Mouse (Mus musculus): ENCODE measurements around the gene Eif4g3. TPM values are rescaled to one million over a fixed set of nuclear protein-coding genes. Genes with fewer than 3 reads are reported as not detected.
A peak's percentile ranks its signal among the peaks of the same experiment; 100 is the strongest.

The Eif4g3 gene
- polyA plus RNA-seq, 1 experiment from 2014 or later, result 57.3 TPM

GRCm38 (mm10) chr4:137993821-137994561 is 1.2 kb downstream of the Eif4g3 start:
- Histone ChIP-seq H3K27me3 (ENCODE audit: control insufficient read depth, insufficient read depth, low read length) (peaks cover 2% of the 10 kb centered on the region; the same call in 1 of the 2 replicates), H3K9ac (ENCODE audit: low read length) (peak overlapping the region; percentile 98), H3K4me1 (replicated peaks; ENCODE audit: control insufficient read depth, insufficient read depth, low read length) (peaks cover 11% of the 10 kb centered on the region), H3K4me2 (ENCODE audit: low read depth, low read length, severe bottlenecking) (peak overlapping the region; percentile 75), H3K9me3 (ENCODE audit: control insufficient read depth, low read length) (no peaks in the 10 kb centered on the region), H3K36me3 (ENCODE audit: control insufficient read depth, insufficient read depth, low read length) (peaks cover 2% of the 10 kb centered on the region; the same call in 1 of the 2 replicates), H3K4me3 (ENCODE audit: low read depth, low read length) (peak overlapping the region; percentile 100), H3K27ac (ENCODE audit: low read depth, low read length) (peak overlapping the region; percentile 95)
- WGBS, result under 1% methylated on average over 48 of the region's 60 CpGs
- ATAC-seq (replicated peaks; ENCODE audit: low FRiP score), result peak; percentile 23; the same call in 1 of the 2 replicates
- DNase-seq (ENCODE audit: low spot score), result no peak

DNA sequence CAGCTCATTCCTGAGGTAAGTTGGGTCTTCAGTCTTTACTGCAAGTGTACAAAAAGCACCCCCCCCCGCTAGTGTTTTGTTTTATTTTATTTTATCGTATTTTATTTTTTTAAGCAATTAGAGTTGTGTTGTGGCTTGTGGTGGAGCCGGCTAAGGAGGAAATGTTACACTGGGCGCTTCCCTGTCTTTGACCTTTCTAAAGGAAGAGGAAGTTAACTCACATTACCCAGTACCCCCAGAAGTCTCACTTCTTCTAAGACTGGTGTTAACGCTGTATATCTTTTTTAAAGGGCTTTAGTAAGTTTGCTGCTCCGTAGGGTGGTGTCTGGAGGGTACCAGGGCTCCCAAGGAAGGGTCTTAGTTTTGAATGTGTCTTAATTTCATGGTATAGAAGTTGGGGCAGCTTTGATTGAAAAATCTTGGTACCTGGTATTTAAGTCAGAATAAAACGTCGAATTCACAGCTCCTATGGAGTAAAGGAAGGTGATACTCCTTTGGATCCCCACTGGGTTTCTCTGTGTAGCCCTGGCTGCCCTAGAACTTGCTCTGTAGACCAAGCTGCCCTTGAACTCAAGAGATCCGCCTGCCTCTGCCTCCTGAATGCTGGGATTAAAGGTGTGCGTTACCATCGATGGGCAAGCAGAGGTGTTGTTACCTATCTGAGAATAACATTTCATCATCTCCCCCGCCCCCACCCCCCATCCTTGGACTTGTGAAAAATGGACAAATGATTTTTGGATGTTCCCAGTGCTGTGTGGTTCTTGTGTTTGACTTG is 1.9 kb downstream of the Eif4g3 start:
- no peaks in the 10 kb centered on the region for H3K9me3 ChIP-seq (ENCODE audit: control insufficient read depth, low read length)
- H3K36me3 ChIP-seq (ENCODE audit: control insufficient read depth, insufficient read depth, low read length), result peaks cover 2% of the 10 kb centered on the region; the same call in 1 of the 2 replicates
- no peak for ATAC-seq (replicated peaks; ENCODE audit: low FRiP score)
- H3K27me3 ChIP-seq (ENCODE audit: control insufficient read depth, insufficient read depth, low read length), result peaks cover 2% of the 10 kb centered on the region; the same call in 1 of the 2 replicates
- peaks cover 11% of the 10 kb centered on the region for H3K4me1 ChIP-seq (replicated peaks; ENCODE audit: control insufficient read depth, insufficient read depth, low read length)
- DNase-seq (ENCODE audit: low spot score), result no peak
- WGBS, result 49% methylated on average over 12 of the region's 12 CpGs
- H3K9ac ChIP-seq (ENCODE audit: low read length), result peak overlapping the region; percentile 98
- H3K4me3 ChIP-seq (ENCODE audit: low read depth, low read length), result peak overlapping the region; percentile 100
- no peak overlapping the region for H3K27ac ChIP-seq (ENCODE audit: low read depth, low read length)
- H3K4me2 ChIP-seq (ENCODE audit: low read depth, low read length, severe bottlenecking), result peak overlapping the region; percentile 75

- Histone ChIP-seq H3K9ac (ENCODE audit: low read length) (peak overlapping the region; percentile 29; the same call in 1 of the 2 replicates), H3K4me2 (ENCODE audit: low read depth, low read length, severe bottlenecking) (peak overlapping the region; percentile 75), H3K36me3 (ENCODE audit: control insufficient read depth, insufficient read depth, low read length) (peaks cover 2% of the 10 kb centered on the region; the same call in 1 of the 2 replicates), H3K9me3 (ENCODE audit: control insufficient read depth, low read length) (no peaks in the 10 kb centered on the region), H3K4me1 (replicated peaks; ENCODE audit: control insufficient read depth, insufficient read depth, low read length) (peaks cover 11% of the 10 kb centered on the region), H3K4me3 (ENCODE audit: low read depth, low read length) (peak overlapping the region; percentile 100), H3K27ac (ENCODE audit: low read depth, low read length) (no peak overlapping the region), H3K27me3 (ENCODE audit: control insufficient read depth, insufficient read depth, low read length) (peaks cover 2% of the 10 kb centered on the region; the same call in 1 of the 2 replicates)
- DNase-seq (ENCODE audit: low spot score) (no peak), ATAC-seq (replicated peaks; ENCODE audit: low FRiP score) (no peak)
- 87% methylated on average over 12 of the region's 12 CpGs for WGBS
Observed at GRCm38 (mm10) chr4:137995399-137995798, 2.6 kb downstream of the Eif4g3 start.

DNA sequence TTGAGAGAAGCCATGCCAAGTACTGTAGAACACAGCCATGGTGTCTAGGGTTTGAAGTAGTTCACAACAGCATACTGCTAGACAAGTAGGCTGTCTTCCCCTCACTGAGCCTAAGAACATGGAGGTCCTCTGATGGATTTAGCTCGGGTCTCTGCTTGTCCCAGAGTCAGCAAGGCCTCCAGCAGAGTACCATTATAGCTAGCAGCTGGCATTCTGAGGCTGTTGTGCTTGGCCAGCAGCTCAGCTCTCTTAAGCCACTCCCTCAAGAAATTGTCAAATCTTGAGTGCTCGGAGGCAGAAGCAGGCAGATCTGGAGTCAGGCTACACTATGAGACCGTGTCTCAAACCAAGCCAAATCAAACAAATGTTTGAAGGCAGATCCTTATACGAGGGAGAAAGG is 5.4 kb downstream of the Eif4g3 start:
- peaks cover 2% of the 10 kb centered on the region; the same call in 1 of the 2 replicates for H3K36me3 ChIP-seq (ENCODE audit: control insufficient read depth, insufficient read depth, low read length)
- no peak overlapping the region for H3K4me2 ChIP-seq (ENCODE audit: low read depth, low read length, severe bottlenecking)

GRCm38 (mm10) chr4:138000682-138001081 is 7.9 kb downstream of the Eif4g3 start:
- no peak for DNase-seq (ENCODE audit: low spot score)
- Histone ChIP-seq H3K36me3 (ENCODE audit: control insufficient read depth, insufficient read depth, low read length) (peaks cover 2% of the 10 kb centered on the region; the same call in 1 of the 2 replicates), H3K4me2 (ENCODE audit: low read depth, low read length, severe bottlenecking) (no peak overlapping the region), H3K4me3 (ENCODE audit: low read depth, low read length) (no peak overlapping the region), H3K27me3 (ENCODE audit: control insufficient read depth, insufficient read depth, low read length) (no peaks in the 10 kb centered on the region), H3K4me1 (replicated peaks; ENCODE audit: control insufficient read depth, insufficient read depth, low read length) (peaks cover 5% of the 10 kb centered on the region), H3K9ac (ENCODE audit: low read length) (no peak overlapping the region), H3K27ac (ENCODE audit: low read depth, low read length) (no peak overlapping the region), H3K9me3 (ENCODE audit: control insufficient read depth, low read length) (no peaks in the 10 kb centered on the region)
- no peak for ATAC-seq (replicated peaks; ENCODE audit: low FRiP score)
- 85% methylated on average over 7 of the region's 7 CpGs for WGBS

More for the DNA sequence above, 5.4 kb downstream of the Eif4g3 start:
- DNase-seq (ENCODE audit: low spot score) (no peak), ATAC-seq (replicated peaks; ENCODE audit: low FRiP score) (no peak)
- H3K9me3 ChIP-seq (ENCODE audit: control insufficient read depth, low read length), result no peaks in the 10 kb centered on the region
- H3K4me3 ChIP-seq (ENCODE audit: low read depth, low read length), result no peak overlapping the region
- 81% methylated on average over 4 of the region's 4 CpGs for WGBS
- H3K27me3 ChIP-seq (ENCODE audit: control insufficient read depth, insufficient read depth, low read length), result no peaks in the 10 kb centered on the region
- peaks cover 11% of the 10 kb centered on the region for H3K4me1 ChIP-seq (replicated peaks; ENCODE audit: control insufficient read depth, insufficient read depth, low read length)
- no peak overlapping the region for H3K9ac ChIP-seq (ENCODE audit: low read length)
- no peak overlapping the region for H3K27ac ChIP-seq (ENCODE audit: low read depth, low read length)

GRCm38 (mm10) chr4:138003909-138004610 is 11.2 kb downstream of the Eif4g3 start:
- no peaks in the 10 kb centered on the region for H3K9me3 ChIP-seq (ENCODE audit: control insufficient read depth, low read length)
- 94% methylated on average over 9 of the region's 11 CpGs for WGBS
- no peak for ATAC-seq (replicated peaks; ENCODE audit: low FRiP score)
- H3K4me2 ChIP-seq (ENCODE audit: low read depth, low read length, severe bottlenecking), result no peak overlapping the region
- no peak overlapping the region for H3K9ac ChIP-seq (ENCODE audit: low read length)
- no peaks in the 10 kb centered on the region; the same call in 1 of the 2 replicates for H3K4me1 ChIP-seq (replicated peaks; ENCODE audit: control insufficient read depth, insufficient read depth, low read length)
- no peaks in the 10 kb centered on the region for H3K27me3 ChIP-seq (ENCODE audit: control insufficient read depth, insufficient read depth, low read length)
- H3K4me3 ChIP-seq (ENCODE audit: low read depth, low read length), result no peak overlapping the region
- H3K36me3 ChIP-seq (ENCODE audit: control insufficient read depth, insufficient read depth, low read length), result no peaks in the 10 kb centered on the region; the same call in 1 of the 2 replicates
- no peak for DNase-seq (ENCODE audit: low spot score)
- H3K27ac ChIP-seq (ENCODE audit: low read depth, low read length), result no peak overlapping the region

GRCm38 (mm10) chr4:138005781-138006180 is 13.0 kb downstream of the Eif4g3 start:
- H3K27me3 ChIP-seq (ENCODE audit: control insufficient read depth, insufficient read depth, low read length), result no peaks in the 10 kb centered on the region
- no peak overlapping the region for H3K4me3 ChIP-seq (ENCODE audit: low read depth, low read length)
- DNase-seq (ENCODE audit: low spot score) (no peak), ATAC-seq (replicated peaks; ENCODE audit: low FRiP score) (no peak)
- H3K4me2 ChIP-seq (ENCODE audit: low read depth, low read length, severe bottlenecking), result no peak overlapping the region
- no peaks in the 10 kb centered on the region; the same call in 1 of the 2 replicates for H3K36me3 ChIP-seq (ENCODE audit: control insufficient read depth, insufficient read depth, low read length)
- WGBS, result 95% methylated on average over 1 of the region's 1 CpGs
- H3K9me3 ChIP-seq (ENCODE audit: control insufficient read depth, low read length), result no peaks in the 10 kb centered on the region
- H3K27ac ChIP-seq (ENCODE audit: low read depth, low read length), result no peak overlapping the region
- H3K9ac ChIP-seq (ENCODE audit: low read length), result no peak overlapping the region
- H3K4me1 ChIP-seq (replicated peaks; ENCODE audit: control insufficient read depth, insufficient read depth, low read length), result no peaks in the 10 kb centered on the region

DNA sequence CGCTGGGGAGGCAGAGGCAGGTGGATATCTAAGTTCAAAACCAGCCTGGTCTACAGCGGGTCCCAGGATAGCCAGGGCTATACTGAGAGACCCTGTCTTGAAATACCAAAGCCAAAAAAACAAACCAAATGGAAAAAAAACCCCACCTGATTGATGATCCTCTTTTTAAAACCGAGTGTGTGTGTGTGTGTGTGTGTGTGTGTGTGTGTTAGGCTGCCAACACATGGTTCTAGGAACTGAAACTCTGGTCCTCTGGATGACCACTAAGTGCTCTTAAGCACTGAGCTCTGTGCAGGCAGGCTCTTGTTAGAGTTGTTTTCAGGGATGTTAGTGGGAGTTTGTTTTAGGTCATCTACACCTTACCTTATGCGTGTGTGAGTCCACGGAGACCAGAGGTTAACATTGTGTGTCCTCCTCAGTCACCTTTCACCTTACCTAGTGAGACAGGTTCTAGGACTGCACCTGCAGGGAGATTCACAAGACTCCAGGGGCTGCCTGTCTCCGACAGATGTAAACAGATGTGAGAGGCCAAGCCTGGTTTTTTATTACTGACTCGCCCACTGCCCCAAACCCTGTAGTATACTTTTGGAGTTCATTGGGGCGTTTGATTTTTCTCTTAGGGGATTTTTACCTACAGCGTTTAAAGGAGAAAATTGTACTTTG is 14.3 kb downstream of the Eif4g3 start:
- no peaks in the 10 kb centered on the region; the same call in 1 of the 2 replicates for H3K36me3 ChIP-seq (ENCODE audit: control insufficient read depth, insufficient read depth, low read length)
- DNase-seq (ENCODE audit: low spot score) (no peak), ATAC-seq (replicated peaks; ENCODE audit: low FRiP score) (no peak)
- no peaks in the 10 kb centered on the region for H3K9me3 ChIP-seq (ENCODE audit: control insufficient read depth, low read length)
- H3K27ac ChIP-seq (ENCODE audit: low read depth, low read length), result no peak overlapping the region
- H3K4me2 ChIP-seq (ENCODE audit: low read depth, low read length, severe bottlenecking), result no peak overlapping the region
- WGBS, result 92% methylated on average over 9 of the region's 9 CpGs
- no peaks in the 10 kb centered on the region for H3K27me3 ChIP-seq (ENCODE audit: control insufficient read depth, insufficient read depth, low read length)
- H3K9ac ChIP-seq (ENCODE audit: low read length), result no peak overlapping the region
- H3K4me1 ChIP-seq (replicated peaks; ENCODE audit: control insufficient read depth, insufficient read depth, low read length), result no peaks in the 10 kb centered on the region
- no peak overlapping the region for H3K4me3 ChIP-seq (ENCODE audit: low read depth, low read length)

All from forebrain, embryonic 11.5 days (tissue).